Mouse (Mus musculus) forebrain, embryonic 12.5 days (tissue): ENCODE results near the gene Bcl6. TPM values are rescaled to one million over a fixed set of nuclear protein-coding genes. Genes with fewer than 3 reads are reported as not detected.

Experiments used
- ATAC-seq: fragments of 200-750 bp; cut with Nextera tagmentation; 2 replicates; pipeline ENCODE4 v1.8.0; 2017; ENCODE audit warnings: moderate TSS enrichment; ENCODE audit not compliant: low FRiP score
- H3K27ac ChIP-seq: fragments of 300-500 bp; sonication (generic); 2 replicates; pipeline ENCODE4 v1.5.1; 2016; ENCODE audit warnings: mild to moderate bottlenecking
- H3K27me3 ChIP-seq: fragments of 300-500 bp; sonication (generic); 2 replicates; pipeline ENCODE4 v1.6.1; 2016; ENCODE audit warnings: mild to moderate bottlenecking
- H3K36me3 ChIP-seq: fragments of 300-500 bp; sonication (generic); replicated peaks from 2 replicates; pipeline ENCODE4 v1.6.1; 2016; ENCODE audit warnings: mild to moderate bottlenecking
- H3K4me1 ChIP-seq: fragments of 300-500 bp; sonication (generic); 2 replicates; pipeline ENCODE4 v1.6.1; 2016
- H3K4me2 ChIP-seq: fragments of 300-500 bp; sonication (generic); 2 replicates; pipeline ENCODE4 v1.6.1; 2016; ENCODE audit warnings: mild to moderate bottlenecking, moderate library complexity
- H3K4me3 ChIP-seq: fragments of 300-500 bp; sonication (generic); replicated peaks from 2 replicates; pipeline ENCODE4 v1.5.1; 2016; ENCODE audit warnings: mild to moderate bottlenecking
- H3K9ac ChIP-seq: fragments of 300-500 bp; sonication (generic); 2 replicates; pipeline ENCODE4 v1.6.1; 2016; ENCODE audit warnings: mild to moderate bottlenecking
- H3K9me3 ChIP-seq: fragments of 300-500 bp; sonication (generic); 2 replicates; pipeline ENCODE4 v1.6.1; 2016
- WGBS: fragments of 180-500 bp; shearing (Covaris S2); methylation state at CpG from one replicate; pipeline ENCODE4 v1.1.7; 2016; 5-methylcytosine and 5-hydroxymethylcytosine counted together
- polyA plus RNA-seq: library from polyadenylated mRNA; unstranded; fragments of >200 nt; fragmentation: Nextera tagmentation; extraction: Ambion mirVana; gene quantifications from 2 replicates; pipeline ENCODE4 v1.2.1, GENCODE M21; 2016

The Bcl6 gene
- polyA plus RNA-seq, 1 experiment from 2014 or later = 0.40 TPM

DNA sequence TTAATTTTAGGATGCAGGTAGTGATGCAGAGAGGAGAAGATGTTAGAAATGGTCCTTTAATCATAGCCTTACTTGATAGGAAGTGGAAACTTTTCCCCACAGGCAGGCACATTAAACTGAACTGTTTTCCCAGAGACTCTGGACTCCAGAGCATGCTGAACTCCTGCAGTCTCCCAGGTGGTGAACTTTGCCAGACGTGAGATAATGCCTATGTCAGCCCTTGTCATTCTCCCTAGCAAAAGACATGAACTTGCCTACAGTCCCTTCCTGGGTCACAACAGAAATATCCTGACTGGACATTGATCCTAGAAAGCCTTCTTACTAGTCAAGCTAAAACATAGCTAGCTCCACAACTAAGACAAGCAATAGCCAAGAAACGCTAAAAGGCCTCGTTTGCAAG lies 22.7 kb upstream of the Bcl6 start:
- H3K4me2 ChIP-seq = no peak overlapping the region
- H3K36me3 ChIP-seq = no peaks in the 10 kb centered on the region
- H3K4me1 ChIP-seq = no peaks in the 10 kb centered on the region
- H3K27me3 ChIP-seq = no peaks in the 10 kb centered on the region
- ATAC-seq = no peak
- no peak overlapping the region for H3K27ac ChIP-seq
- no peak overlapping the region for H3K9ac ChIP-seq
- H3K9me3 ChIP-seq = no peaks in the 10 kb centered on the region
- WGBS = 72% methylated on average over 3 of the region's 3 CpGs
- no peak overlapping the region for H3K4me3 ChIP-seq

- H3K9ac ChIP-seq = no peak overlapping the region
- ATAC-seq = no peak
- H3K27me3 ChIP-seq = no peaks in the 10 kb centered on the region
- H3K27ac ChIP-seq = no peak overlapping the region
- no peak overlapping the region for H3K4me2 ChIP-seq
- no peaks in the 10 kb centered on the region for H3K9me3 ChIP-seq
- 94% methylated on average over 2 of the region's 2 CpGs for WGBS
- H3K4me1 ChIP-seq = no peaks in the 10 kb centered on the region
- no peak overlapping the region for H3K4me3 ChIP-seq
- H3K36me3 ChIP-seq = no peaks in the 10 kb centered on the region
These were observed 21.2 kb upstream of the Bcl6 start for GRCm38 (mm10) chr16:24009891-24010290.

GRCm38 (mm10) chr16:24005928-24006327 lies 17.3 kb upstream of the Bcl6 start:
- Histone ChIP-seq H3K4me2 (no peak overlapping the region), H3K27me3 (no peaks in the 10 kb centered on the region), H3K27ac (no peak overlapping the region), H3K9me3 (no peaks in the 10 kb centered on the region), H3K36me3 (no peaks in the 10 kb centered on the region), H3K4me1 (no peaks in the 10 kb centered on the region), H3K9ac (no peak overlapping the region), H3K4me3 (no peak overlapping the region)
- ATAC-seq = no peak
- 85% methylated on average over 8 of the region's 8 CpGs for WGBS

- H3K9me3 ChIP-seq = no peaks in the 10 kb centered on the region
- H3K27ac ChIP-seq = no peak overlapping the region
- H3K9ac ChIP-seq = no peak overlapping the region
- ATAC-seq = no peak
- no peaks in the 10 kb centered on the region for H3K36me3 ChIP-seq
- H3K4me1 ChIP-seq = no peaks in the 10 kb centered on the region
- WGBS = 94% methylated on average over 6 of the region's 6 CpGs
- H3K4me3 ChIP-seq = no peak overlapping the region
- no peak overlapping the region for H3K4me2 ChIP-seq
- no peaks in the 10 kb centered on the region for H3K27me3 ChIP-seq
These were observed 9.3 kb upstream of the Bcl6 start for GRCm38 (mm10) chr16:23997912-23998311.

GRCm38 (mm10) chr16:23997228-23997627 lies 8.6 kb upstream of the Bcl6 start:
- no peak for ATAC-seq
- Histone ChIP-seq H3K27ac (no peak overlapping the region), H3K36me3 (no peaks in the 10 kb centered on the region), H3K9ac (no peak overlapping the region), H3K9me3 (no peaks in the 10 kb centered on the region), H3K4me3 (no peak overlapping the region), H3K4me1 (no peaks in the 10 kb centered on the region), H3K4me2 (no peak overlapping the region), H3K27me3 (no peaks in the 10 kb centered on the region)
- 87% methylated on average over 3 of the region's 3 CpGs for WGBS

GRCm38 (mm10) chr16:23996342-23996741 lies 7.7 kb upstream of the Bcl6 start:
- no peak overlapping the region for H3K4me3 ChIP-seq
- H3K9ac ChIP-seq = no peak overlapping the region
- no peak overlapping the region for H3K27ac ChIP-seq
- no peaks in the 10 kb centered on the region for H3K36me3 ChIP-seq
- H3K27me3 ChIP-seq = no peaks in the 10 kb centered on the region
- H3K9me3 ChIP-seq = no peaks in the 10 kb centered on the region
- WGBS = 92% methylated on average over 7 of the region's 7 CpGs
- 0 out of 2 replicates have a peak, but pooled peaks cover 3% of the 10 kb centered on the region for H3K4me1 ChIP-seq
- no peak overlapping the region for H3K4me2 ChIP-seq
- no peak for ATAC-seq

DNA sequence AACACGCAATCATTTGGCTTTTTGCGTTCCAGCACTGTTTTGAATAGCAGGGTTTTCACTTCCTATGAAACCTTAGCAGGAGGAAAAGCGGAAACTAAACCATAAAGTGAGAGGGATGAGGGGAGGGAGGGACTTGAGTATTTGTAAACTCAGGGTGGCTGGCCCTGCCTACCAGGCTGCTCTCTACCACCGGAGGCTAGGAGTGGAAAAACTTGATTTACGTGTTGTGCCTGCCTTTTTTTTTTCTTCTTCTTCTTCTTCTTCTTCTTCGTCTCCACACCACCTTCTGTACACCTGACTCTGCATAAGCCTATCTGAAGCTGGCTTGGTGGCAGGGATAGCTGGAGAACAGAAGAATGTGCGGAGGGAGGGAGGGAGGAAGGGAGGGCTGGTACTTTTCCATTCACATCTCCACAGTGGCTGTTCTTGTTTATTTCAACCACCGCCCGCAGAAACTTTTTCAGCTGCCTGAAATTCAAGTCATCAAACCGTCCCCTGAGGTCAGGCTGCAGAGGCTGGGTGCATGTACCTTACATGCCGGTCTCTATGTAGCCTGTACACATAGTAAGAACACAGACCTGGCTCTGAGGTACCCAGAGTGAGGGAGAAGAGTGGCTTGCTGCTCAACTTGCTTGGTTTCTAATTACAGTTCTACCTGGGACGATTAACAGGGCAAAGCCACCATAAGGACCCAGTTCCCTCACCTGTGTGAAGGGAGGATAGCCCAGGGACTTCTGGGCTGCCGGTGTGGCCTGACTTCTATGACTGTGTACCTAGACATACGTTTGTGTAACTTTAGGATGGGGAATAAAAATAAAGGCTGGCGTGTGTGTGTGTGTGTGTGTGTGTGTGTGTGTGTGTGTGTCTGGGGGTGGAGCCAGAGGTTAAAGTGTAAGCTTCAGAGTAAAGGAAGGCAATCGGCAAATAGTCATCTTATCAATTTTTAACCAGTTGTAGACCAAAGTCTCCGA lies 5.0 kb upstream of the Bcl6 start:
- Histone ChIP-seq H3K27me3 (peaks cover 4% of the 10 kb centered on the region; the same call in 1 of the 2 replicates), H3K4me1 (peaks cover 21% of the 10 kb centered on the region), H3K4me2 (no peak overlapping the region), H3K27ac (no peak overlapping the region), H3K36me3 (no peaks in the 10 kb centered on the region), H3K9ac (no peak overlapping the region), H3K9me3 (no peaks in the 10 kb centered on the region), H3K4me3 (no peak overlapping the region)
- WGBS = 64% methylated on average over 17 of the region's 17 CpGs
- ATAC-seq = no peak

DNA sequence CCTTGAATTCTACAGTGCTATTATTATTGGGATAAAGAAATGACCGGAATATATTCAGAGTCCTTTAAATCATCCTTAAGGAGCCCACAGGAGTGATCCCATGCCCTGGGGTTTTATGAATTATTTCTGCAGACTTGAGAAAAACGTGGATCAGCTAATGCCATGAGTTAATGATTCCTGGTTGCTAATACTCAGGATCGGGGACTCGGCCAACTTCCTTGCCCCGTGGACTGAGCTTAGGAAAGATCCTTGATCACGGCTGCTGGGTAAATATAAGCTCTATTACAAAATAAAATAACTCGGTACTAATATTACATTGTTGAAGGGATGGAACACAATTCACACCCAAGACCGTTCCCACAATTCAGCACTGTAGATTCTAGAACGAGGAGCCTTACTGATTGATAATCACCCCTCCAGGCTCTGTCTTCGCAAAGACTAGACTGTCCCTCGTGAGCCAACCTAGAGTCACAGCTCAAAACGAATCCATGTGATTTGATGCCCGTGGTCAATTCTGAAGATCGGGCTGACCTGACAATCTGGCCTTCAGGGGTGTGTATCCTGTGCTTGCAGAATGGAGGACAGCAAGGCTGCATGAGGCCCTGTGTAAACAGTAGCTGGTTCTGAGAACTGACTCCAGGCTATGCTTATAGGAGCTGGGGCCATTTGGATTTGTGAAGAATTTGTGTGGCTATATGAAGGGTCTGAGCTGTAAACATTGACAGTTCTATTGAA lies 3.4 kb upstream of the Bcl6 start:
- no peak overlapping the region for H3K4me3 ChIP-seq
- H3K4me2 ChIP-seq = no peak overlapping the region
- WGBS = 84% methylated on average over 14 of the region's 14 CpGs
- no peaks in the 10 kb centered on the region for H3K9me3 ChIP-seq
- H3K9ac ChIP-seq = no peak overlapping the region
- H3K4me1 ChIP-seq = peaks cover 25% of the 10 kb centered on the region
- H3K27me3 ChIP-seq = peaks cover 4% of the 10 kb centered on the region; the same call in 1 of the 2 replicates
- H3K36me3 ChIP-seq = no peaks in the 10 kb centered on the region
- H3K27ac ChIP-seq = no peak overlapping the region
- no peak for ATAC-seq

DNA sequence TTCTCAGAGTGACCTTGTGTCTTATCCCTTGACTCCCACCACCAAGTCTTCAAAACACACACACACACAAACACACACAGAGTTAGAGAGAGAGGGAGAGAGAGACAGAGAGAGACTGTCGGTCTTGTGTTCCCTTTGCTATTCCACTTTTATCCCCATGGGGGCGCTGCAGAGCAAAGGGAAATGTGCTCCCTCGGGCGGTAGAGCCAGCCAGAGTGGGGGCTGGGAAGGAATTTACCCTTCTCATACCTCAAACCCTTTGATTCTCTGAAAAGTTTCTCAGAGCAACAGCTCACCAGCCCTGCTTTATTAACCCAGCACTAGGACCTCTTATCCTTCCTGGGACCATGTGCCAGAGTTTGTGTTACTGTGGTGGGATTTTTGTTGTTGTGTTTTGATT lies 2.5 kb upstream of the Bcl6 start:
- H3K4me3 ChIP-seq = no peak overlapping the region
- no peaks in the 10 kb centered on the region for H3K9me3 ChIP-seq
- peaks cover 11% of the 10 kb centered on the region for H3K27me3 ChIP-seq
- no peak overlapping the region for H3K27ac ChIP-seq
- H3K4me1 ChIP-seq = peaks cover 32% of the 10 kb centered on the region
- WGBS = 1% methylated on average over 4 of the region's 4 CpGs
- no peaks in the 10 kb centered on the region for H3K36me3 ChIP-seq
- peak overlapping the region; percentile 4; the same call in 1 of the 2 replicates for H3K4me2 ChIP-seq
- H3K9ac ChIP-seq = no peak overlapping the region
- no peak for ATAC-seq

- no peaks in the 10 kb centered on the region for H3K9me3 ChIP-seq
- no peak for ATAC-seq
- peak overlapping the region; percentile 87 for H3K9ac ChIP-seq
- H3K4me2 ChIP-seq = peak overlapping the region; percentile 95
- peaks cover 34% of the 10 kb centered on the region for H3K4me1 ChIP-seq
- 19% methylated on average over 11 of the region's 11 CpGs for WGBS
- no peaks in the 10 kb centered on the region for H3K36me3 ChIP-seq
- H3K27me3 ChIP-seq = peaks cover 19% of the 10 kb centered on the region
- peak overlapping the region; percentile 98; the same call in 1 of the 2 replicates for H3K27ac ChIP-seq
- H3K4me3 ChIP-seq = peak overlapping the region; percentile 73
These were observed 1.7 kb upstream of the Bcl6 start for GRCm38 (mm10) chr16:23990161-23990970.

- Histone ChIP-seq H3K27me3 (peaks cover 26% of the 10 kb centered on the region), H3K36me3 (no peaks in the 10 kb centered on the region), H3K27ac (peak overlapping the region; percentile 98), H3K4me3 (peak overlapping the region; percentile 73), H3K9me3 (no peaks in the 10 kb centered on the region), H3K9ac (peak overlapping the region; percentile 87), H3K4me1 (peaks cover 40% of the 10 kb centered on the region), H3K4me2 (peak overlapping the region; percentile 95)
- peak; percentile 42; the same call in 1 of the 2 replicates for ATAC-seq
- WGBS = under 1% methylated on average over 25 of the region's 25 CpGs
These were observed 833 bp upstream of the Bcl6 start for GRCm38 (mm10) chr16:23989209-23990160.
